Comparison of ENCODE assay signal across 8 mouse cellular contexts in the genomic region with DNA sequence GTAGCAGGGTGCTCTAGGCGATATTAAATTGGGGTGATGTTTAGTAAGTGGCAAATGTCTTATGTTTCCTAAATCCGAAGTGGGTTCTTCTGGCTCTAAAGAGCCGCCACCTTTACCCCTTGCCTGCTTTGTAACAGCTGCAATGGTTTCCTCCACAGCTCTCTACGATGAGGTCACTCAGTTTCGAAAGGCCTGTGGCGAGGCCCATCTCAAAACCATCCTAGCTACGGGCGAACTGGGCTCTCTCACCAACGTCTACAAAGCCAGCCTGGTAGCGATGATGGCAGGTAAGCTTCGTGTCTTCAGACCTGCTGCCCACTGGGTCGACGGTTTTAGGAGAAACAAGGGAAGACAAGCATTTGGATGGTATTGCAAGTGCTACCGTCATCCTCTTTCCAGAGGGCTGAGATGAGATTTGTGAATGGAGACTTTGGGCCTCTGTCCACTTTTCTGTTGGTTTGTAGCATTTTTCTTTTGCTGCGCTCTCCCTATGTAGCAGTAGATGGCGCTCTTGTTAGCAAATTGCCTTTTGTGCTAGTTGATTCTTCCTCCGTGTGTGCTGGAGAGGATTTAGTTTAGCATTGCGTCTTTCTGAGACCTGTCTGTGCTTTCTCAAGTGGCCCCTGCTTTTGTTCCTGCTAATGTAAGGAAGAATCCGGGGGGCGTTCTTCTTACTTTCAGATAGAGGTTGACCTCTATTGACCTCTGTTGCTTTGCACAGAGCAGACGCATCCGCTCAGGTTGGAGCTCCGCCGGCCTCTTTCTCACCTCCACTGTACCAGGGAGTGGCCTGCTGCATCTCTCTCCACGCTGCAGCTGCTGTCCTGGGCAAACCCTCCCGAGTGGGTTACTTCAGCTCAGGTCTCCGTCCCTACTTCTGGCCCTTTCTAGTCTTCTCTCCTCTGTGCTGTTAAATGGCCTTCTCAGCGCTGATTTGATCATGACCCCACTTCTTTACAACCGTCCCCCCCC. TPM values are rescaled to one million over a fixed set of nuclear protein-coding genes. Genes with fewer than 3 reads are reported as not detected.
DNase-seq lines count a peak whose midpoint lies in the region; TF ChIP-seq lines count a peak whose summit lies in the region.

No protein-coding gene starts in this region.

- peak; percentile 73 for TF ChIP-seq CTCF in left cerebral cortex, adult 2 months (IDR thresholded peaks at IDR 0.05)

- no peak overlapping the region for H3K27ac ChIP-seq in left cerebral cortex, adult 2 months

- no peak overlapping the region for H3K4me3 ChIP-seq in left cerebral cortex, adult 2 months

- intact Hi-C loops in left cerebral cortex, adult 2 months (cut with DNase I): loop anchor here (2.0 to 10.0 kb wide), 3 partner anchors 358 to 1778 kb away; no protein-coding TSS in a partner anchor

- peak; percentile 13 for DNase-seq in kidney, adult 18-20 months
- DNase-seq in kidney, adult 11 months: no peak
- DNase-seq in R1 (ENCODE audit: low read depth, low spot score): peak; percentile 75
- peak; percentile 48 for DNase-seq in forelimb bud, embryonic 11.5 days (ENCODE audit: low read depth, low spot score)
- DNase-seq in left cerebral cortex, adult 2 months (ENCODE audit: extremely low spot score in 1 of 2, low spot score in 2 of 2): peak; percentile 18
- DNase-seq in right cerebral cortex, adult 18-20 months: peak; percentile 9
- DNase-seq in spleen, adult 12 weeks (ENCODE audit: low spot score): no peak
- no peak for DNase-seq in gastrocnemius, postnatal 25 days

RNA-seq across cellular contexts. Expression of gene Dera, which starts 42.5 kb away (rescaled TPM):
- total RNA-seq in left cerebral cortex, adult 2 months (2021): 1 to 10 TPM; 3.7 to 4.8 TPM
- 10 to 100 TPM; 10.4 to 11.0 TPM for total RNA-seq in gastrocnemius, postnatal 25 days (2021)

Comparison
In these comparisons a context has a peak if more than half of its experiments do, and no peak if none do; other contexts are left out.
1. DNase-seq: peak in kidney, adult 18-20 months (single experiment), R1 (single experiment), forelimb bud, embryonic 11.5 days (single experiment), left cerebral cortex, adult 2 months (2 of 2) and right cerebral cortex, adult 18-20 months (single experiment); none in kidney, adult 11 months (single experiment), spleen, adult 12 weeks (single experiment) and gastrocnemius, postnatal 25 days (single experiment).